Mouse (Mus musculus) midbrain, embryonic 13.5 days (tissue): ENCODE measurements around the gene Atg7. TPM values are rescaled to one million over a fixed set of nuclear protein-coding genes. Genes with fewer than 3 reads are reported as not detected.
A peak's percentile ranks its signal among the peaks of the same experiment; 100 is the strongest.

Experiments
- ATAC-seq: fragments of 200-750 bp; cut with Nextera tagmentation; 2 replicates; pipeline ENCODE4 v1.8.0; 2017; ENCODE audit warnings: mild to moderate bottlenecking, moderate TSS enrichment, moderate library complexity
- H3K27ac ChIP-seq: fragments of 300-500 bp; sonication (generic); 2 replicates; pipeline ENCODE4 v1.5.1; 2015; ENCODE audit warnings: inconsistent platforms, mild to moderate bottlenecking, moderate library complexity
- H3K27me3 ChIP-seq: fragments of 300-500 bp; sonication (generic); 2 replicates; pipeline ENCODE4 v1.6.1; 2015; ENCODE audit warnings: mild to moderate bottlenecking, inconsistent platforms
- H3K36me3 ChIP-seq: fragments of 300-500 bp; sonication (generic); 2 replicates; pipeline ENCODE4 v1.6.1; 2015; ENCODE audit warnings: mild to moderate bottlenecking, inconsistent platforms
- H3K4me1 ChIP-seq: fragments of 300-500 bp; sonication (generic); replicated peaks from 2 replicates; pipeline ENCODE4 v1.6.1; 2015; ENCODE audit warnings: inconsistent platforms
- H3K4me2 ChIP-seq: fragments of 300-500 bp; sonication (generic); replicated peaks from 2 replicates; pipeline ENCODE4 v1.6.1; 2015; ENCODE audit warnings: moderate library complexity, mild to moderate bottlenecking, inconsistent platforms
- H3K4me3 ChIP-seq: fragments of 300-500 bp; sonication (generic); replicated peaks from 2 replicates; pipeline ENCODE4 v1.5.1; 2015; ENCODE audit warnings: mild to moderate bottlenecking, inconsistent platforms
- H3K9ac ChIP-seq: fragments of 300-500 bp; sonication (generic); replicated peaks from 2 replicates; pipeline ENCODE4 v1.6.1; 2015; ENCODE audit warnings: mild to moderate bottlenecking, inconsistent platforms
- H3K9me3 ChIP-seq: fragments of 300-500 bp; sonication (generic); 2 replicates; pipeline ENCODE4 v1.6.1; 2016; ENCODE audit warnings: mild to moderate bottlenecking, inconsistent platforms
- WGBS: fragments of 180-500 bp; shearing (Covaris S2); methylation state at CpG from one replicate; pipeline ENCODE4 v1.1.7; 2015; 5-methylcytosine and 5-hydroxymethylcytosine counted together
- polyA plus RNA-seq: library from polyadenylated mRNA; unstranded; fragments of >200 nt; fragmentation: Nextera tagmentation; extraction: Ambion mirVana; gene quantifications from 2 replicates; pipeline ENCODE4 v1.2.1, GENCODE M21; 2015

Gene Atg7
- polyA plus RNA-seq, 1 experiment from 2014 or later = 19.1 TPM

GRCm38 (mm10) chr6:114719100-114719499 lies 76.2 kb downstream of the Atg7 start:
- Histone ChIP-seq H3K4me3 (no peak overlapping the region), H3K9me3 (no peaks in the 10 kb centered on the region), H3K27ac (no peak overlapping the region), H3K36me3 (no peaks in the 10 kb centered on the region), H3K27me3 (no peaks in the 10 kb centered on the region), H3K9ac (no peak overlapping the region), H3K4me2 (no peak overlapping the region), H3K4me1 (peaks cover 25% of the 10 kb centered on the region)
- ATAC-seq = no peak
- 61% methylated on average over 5 of the region's 5 CpGs for WGBS

- Histone ChIP-seq H3K4me3 (no peak overlapping the region), H3K27me3 (no peaks in the 10 kb centered on the region), H3K36me3 (no peaks in the 10 kb centered on the region), H3K27ac (no peak overlapping the region), H3K9ac (no peak overlapping the region), H3K4me1 (peaks cover 22% of the 10 kb centered on the region), H3K9me3 (no peaks in the 10 kb centered on the region), H3K4me2 (no peak overlapping the region)
- no peak for ATAC-seq
- WGBS = 88% methylated on average over 8 of the region's 8 CpGs
These were observed 76.8 kb downstream of the Atg7 start for GRCm38 (mm10) chr6:114719665-114720064.

- Histone ChIP-seq H3K4me1 (peaks cover 25% of the 10 kb centered on the region), H3K27ac (no peak overlapping the region), H3K9me3 (no peaks in the 10 kb centered on the region), H3K27me3 (no peaks in the 10 kb centered on the region), H3K9ac (no peak overlapping the region), H3K36me3 (no peaks in the 10 kb centered on the region), H3K4me2 (no peak overlapping the region), H3K4me3 (no peak overlapping the region)
- 89% methylated on average over 5 of the region's 5 CpGs for WGBS
- no peak for ATAC-seq
These were observed 79.1 kb downstream of the Atg7 start for GRCm38 (mm10) chr6:114722046-114722445.

GRCm38 (mm10) chr6:114723925-114724324 lies 81.0 kb downstream of the Atg7 start:
- Histone ChIP-seq H3K4me1 (peaks cover 27% of the 10 kb centered on the region), H3K9me3 (no peaks in the 10 kb centered on the region), H3K4me2 (no peak overlapping the region), H3K9ac (no peak overlapping the region), H3K27ac (no peak overlapping the region), H3K27me3 (no peaks in the 10 kb centered on the region), H3K36me3 (no peaks in the 10 kb centered on the region), H3K4me3 (no peak overlapping the region)
- ATAC-seq = peak; percentile 63
- WGBS = 30% methylated on average over 9 of the region's 9 CpGs

- no peaks in the 10 kb centered on the region for H3K36me3 ChIP-seq
- 87% methylated on average over 7 of the region's 7 CpGs for WGBS
- no peak overlapping the region for H3K4me2 ChIP-seq
- no peak overlapping the region for H3K27ac ChIP-seq
- peak; percentile 28 for ATAC-seq
- H3K4me1 ChIP-seq = peaks cover 23% of the 10 kb centered on the region
- H3K9me3 ChIP-seq = no peaks in the 10 kb centered on the region
- no peak overlapping the region for H3K4me3 ChIP-seq
- no peaks in the 10 kb centered on the region for H3K27me3 ChIP-seq
- no peak overlapping the region for H3K9ac ChIP-seq
These were observed 81.5 kb downstream of the Atg7 start for GRCm38 (mm10) chr6:114724351-114724750.

- H3K9ac ChIP-seq = no peak overlapping the region
- no peak overlapping the region for H3K4me2 ChIP-seq
- no peaks in the 10 kb centered on the region for H3K9me3 ChIP-seq
- H3K27ac ChIP-seq = no peak overlapping the region
- no peak for ATAC-seq
- no peaks in the 10 kb centered on the region for H3K27me3 ChIP-seq
- peaks cover 23% of the 10 kb centered on the region for H3K4me1 ChIP-seq
- WGBS = 72% methylated on average over 8 of the region's 8 CpGs
- H3K36me3 ChIP-seq = no peaks in the 10 kb centered on the region
- H3K4me3 ChIP-seq = no peak overlapping the region
These were observed 82.3 kb downstream of the Atg7 start for GRCm38 (mm10) chr6:114725147-114725575.

- 0 out of 2 replicates have a peak overlapping the region, but pooled peaks have one; percentile 24 for H3K9ac ChIP-seq
- no peaks in the 10 kb centered on the region for H3K9me3 ChIP-seq
- no peak overlapping the region for H3K4me3 ChIP-seq
- no peaks in the 10 kb centered on the region for H3K27me3 ChIP-seq
- H3K4me1 ChIP-seq = peaks cover 23% of the 10 kb centered on the region
- WGBS = 48% methylated on average over 11 of the region's 11 CpGs
- H3K36me3 ChIP-seq = no peaks in the 10 kb centered on the region
- no peak overlapping the region for H3K4me2 ChIP-seq
- 0 out of 2 replicates have a peak, but pooled peaks have one; percentile 35 for ATAC-seq
- H3K27ac ChIP-seq = no peak overlapping the region
These were observed 83.8 kb downstream of the Atg7 start for GRCm38 (mm10) chr6:114726681-114727080.

GRCm38 (mm10) chr6:114733156-114733555 lies 90.3 kb downstream of the Atg7 start:
- 76% methylated on average over 5 of the region's 5 CpGs for WGBS
- no peak for ATAC-seq
- no peak overlapping the region for H3K27ac ChIP-seq
- H3K4me2 ChIP-seq = no peak overlapping the region
- H3K27me3 ChIP-seq = peaks cover 6% of the 10 kb centered on the region
- no peaks in the 10 kb centered on the region for H3K9me3 ChIP-seq
- H3K4me1 ChIP-seq = 0 out of 2 replicates have a peak, but pooled peaks cover 8% of the 10 kb centered on the region
- no peak overlapping the region for H3K4me3 ChIP-seq
- no peak overlapping the region for H3K9ac ChIP-seq
- no peaks in the 10 kb centered on the region for H3K36me3 ChIP-seq

- H3K4me2 ChIP-seq = no peak overlapping the region
- no peak for ATAC-seq
- H3K36me3 ChIP-seq = no peaks in the 10 kb centered on the region
- no peak overlapping the region for H3K4me3 ChIP-seq
- H3K9ac ChIP-seq = no peak overlapping the region
- no peak overlapping the region for H3K27ac ChIP-seq
- H3K9me3 ChIP-seq = no peaks in the 10 kb centered on the region
- peaks cover 6% of the 10 kb centered on the region for H3K27me3 ChIP-seq
- 84% methylated on average over 3 of the region's 3 CpGs for WGBS
- peaks cover 14% of the 10 kb centered on the region for H3K4me1 ChIP-seq
These were observed 90.8 kb downstream of the Atg7 start for GRCm38 (mm10) chr6:114733681-114734080.

- H3K4me2 ChIP-seq = no peak overlapping the region
- no peak overlapping the region for H3K27ac ChIP-seq
- H3K9ac ChIP-seq = no peak overlapping the region
- H3K4me1 ChIP-seq = peaks cover 15% of the 10 kb centered on the region
- ATAC-seq = no peak
- no peaks in the 10 kb centered on the region; the same call in 1 of the 2 replicates for H3K9me3 ChIP-seq
- H3K36me3 ChIP-seq = peaks cover 8% of the 10 kb centered on the region; the same call in 1 of the 2 replicates
- peaks cover 6% of the 10 kb centered on the region for H3K27me3 ChIP-seq
- 77% methylated on average over 3 of the region's 3 CpGs for WGBS
- H3K4me3 ChIP-seq = no peak overlapping the region
These were observed 92.2 kb downstream of the Atg7 start for GRCm38 (mm10) chr6:114735054-114735453.

- no peak overlapping the region for H3K9ac ChIP-seq
- H3K36me3 ChIP-seq = peaks cover 18% of the 10 kb centered on the region
- no peak overlapping the region for H3K27ac ChIP-seq
- no peak overlapping the region for H3K4me2 ChIP-seq
- no peak overlapping the region for H3K4me3 ChIP-seq
- H3K9me3 ChIP-seq = peaks cover 8% of the 10 kb centered on the region; the same call in 1 of the 2 replicates
- H3K27me3 ChIP-seq = peaks cover 6% of the 10 kb centered on the region
- peaks cover 15% of the 10 kb centered on the region for H3K4me1 ChIP-seq
- 92% methylated on average over 9 of the region's 9 CpGs for WGBS
- no peak for ATAC-seq
These were observed 93.5 kb downstream of the Atg7 start for GRCm38 (mm10) chr6:114736355-114736754.

- H3K27ac ChIP-seq = no peak overlapping the region
- H3K9ac ChIP-seq = no peak overlapping the region
- WGBS = 82% methylated on average over 11 of the region's 11 CpGs
- H3K27me3 ChIP-seq = peaks cover 6% of the 10 kb centered on the region
- no peak for ATAC-seq
- peaks cover 16% of the 10 kb centered on the region; the same call in 1 of the 2 replicates for H3K9me3 ChIP-seq
- H3K4me1 ChIP-seq = peaks cover 15% of the 10 kb centered on the region
- H3K36me3 ChIP-seq = peaks cover 25% of the 10 kb centered on the region
- H3K4me2 ChIP-seq = no peak overlapping the region
- H3K4me3 ChIP-seq = no peak overlapping the region
These were observed 94.3 kb downstream of the Atg7 start for GRCm38 (mm10) chr6:114737181-114737580.
